Mouse (Mus musculus): ENCODE measurements around the gene Chchd6.
A peak's percentile ranks its signal among the peaks of the same experiment; 100 is the strongest.

The Chchd6 gene

DNA sequence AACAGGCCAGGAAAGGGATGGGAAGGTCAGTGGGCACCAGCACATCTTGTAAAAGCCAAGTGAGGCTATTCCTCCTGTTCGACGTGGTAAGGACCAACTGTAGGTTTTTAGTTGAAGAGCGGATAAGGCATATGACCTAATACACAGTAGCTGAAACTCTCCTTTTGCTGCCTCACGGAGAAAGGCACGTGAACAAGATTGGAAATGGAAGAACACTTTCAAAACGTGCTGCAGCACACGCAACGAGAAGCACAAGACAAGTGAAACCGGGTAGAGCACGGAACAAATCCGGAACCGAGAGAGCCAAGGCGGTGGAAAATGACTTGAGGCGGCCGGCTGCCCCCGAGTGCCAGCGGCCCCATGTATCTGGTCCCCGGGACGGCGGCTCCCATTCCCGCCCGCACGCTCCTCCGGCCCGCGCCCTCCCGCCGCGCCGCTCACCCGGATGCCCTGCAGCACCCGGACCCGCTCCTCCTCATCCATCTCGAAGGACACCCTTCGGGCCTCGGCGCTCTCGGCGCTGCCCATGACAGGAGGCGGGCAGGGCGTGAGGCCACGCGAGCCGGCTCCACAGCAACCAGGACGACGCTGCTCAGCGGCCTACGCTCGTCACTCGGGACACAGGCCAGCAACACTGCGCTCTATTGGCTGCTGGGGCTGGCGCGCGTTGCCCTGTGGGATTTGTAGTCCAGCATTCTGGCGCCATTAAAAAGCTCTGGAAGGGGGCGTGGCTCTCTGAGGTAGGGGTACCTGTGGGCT lies at the start of gene Chchd6:
Gene Chchd6 (minus strand): TSS at position 635 of the 759 bp plus-strand sequence.
- DNase-seq (ENCODE audit: low spot score), result peak; percentile 97

DNA sequence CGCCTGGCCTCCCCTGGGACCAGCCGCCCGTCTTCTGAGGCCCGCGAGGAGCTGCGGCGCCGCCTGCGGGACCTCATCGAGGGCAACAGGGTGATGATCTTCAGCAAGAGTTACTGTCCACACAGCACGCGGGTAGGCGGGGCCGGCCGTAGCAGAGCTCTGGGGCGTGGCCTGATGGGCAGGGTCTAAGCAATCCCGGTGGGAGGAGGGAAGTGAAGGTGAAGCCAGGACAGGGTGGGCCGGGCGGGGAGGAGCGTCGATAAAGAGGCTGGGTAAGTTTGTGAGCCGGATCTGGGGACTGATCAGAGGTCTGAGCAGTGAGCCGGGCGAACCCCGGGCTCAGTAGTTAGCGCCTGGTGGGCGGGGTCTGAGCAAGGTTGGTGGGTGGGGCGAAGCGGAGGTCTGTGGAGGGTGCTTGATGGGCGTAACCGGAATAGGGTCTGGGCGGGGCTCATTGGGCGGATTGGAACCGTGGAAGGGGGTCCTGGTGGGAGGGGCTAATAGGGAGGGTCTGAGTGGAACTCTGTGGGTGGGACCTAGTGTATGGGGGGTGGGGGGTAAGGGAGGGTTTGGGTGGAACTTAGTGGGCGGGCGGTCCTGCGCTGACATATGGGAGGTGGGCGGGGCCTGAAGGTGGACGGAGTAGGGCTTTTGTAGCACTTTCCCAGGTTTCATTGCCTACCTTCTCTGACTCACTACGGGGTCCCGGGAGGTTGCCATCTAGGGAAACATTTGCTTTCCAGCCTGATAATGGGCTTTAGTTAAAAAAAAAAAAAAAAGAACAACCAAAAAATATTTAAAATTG lies 49.0 kb upstream of the Chchd6 start:
- peak; percentile 96 for DNase-seq (ENCODE audit: low spot score)

GRCm38 (mm10) chr6:89643798-89644270 lies 48.4 kb upstream of the Chchd6 start, which contains the start of gene Txnrd3:
TSS of gene Txnrd3 (plus strand) at chr6:89643988.
- peak; percentile 89 for DNase-seq (ENCODE audit: low spot score)

DNA sequence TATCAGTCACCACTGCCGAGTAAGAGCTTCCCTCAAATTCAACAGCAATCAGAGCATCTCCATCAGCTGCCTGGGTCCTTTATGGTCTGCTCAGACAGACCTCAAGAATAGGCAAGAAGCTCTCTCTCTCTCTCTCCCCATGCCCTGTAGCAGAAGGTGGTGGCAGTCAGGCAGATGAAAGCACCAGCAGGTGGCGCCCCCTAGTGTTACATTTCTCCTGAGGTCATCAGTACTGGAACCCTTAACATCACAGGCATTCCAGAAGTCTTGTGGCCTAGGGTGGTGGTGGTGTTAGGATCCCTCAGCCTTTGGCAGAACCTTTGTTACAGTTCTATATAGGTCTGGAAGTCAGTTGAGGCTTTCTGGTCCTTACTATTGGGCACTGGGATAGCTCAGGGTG lies 43.6 kb upstream of the Chchd6 start:
- peak; percentile 68 for DNase-seq (ENCODE audit: low spot score)

- no peak for DNase-seq (ENCODE audit: low spot score)
Observed at GRCm38 (mm10) chr6:89637977-89638376, 42.5 kb upstream of the Chchd6 start.

DNA sequence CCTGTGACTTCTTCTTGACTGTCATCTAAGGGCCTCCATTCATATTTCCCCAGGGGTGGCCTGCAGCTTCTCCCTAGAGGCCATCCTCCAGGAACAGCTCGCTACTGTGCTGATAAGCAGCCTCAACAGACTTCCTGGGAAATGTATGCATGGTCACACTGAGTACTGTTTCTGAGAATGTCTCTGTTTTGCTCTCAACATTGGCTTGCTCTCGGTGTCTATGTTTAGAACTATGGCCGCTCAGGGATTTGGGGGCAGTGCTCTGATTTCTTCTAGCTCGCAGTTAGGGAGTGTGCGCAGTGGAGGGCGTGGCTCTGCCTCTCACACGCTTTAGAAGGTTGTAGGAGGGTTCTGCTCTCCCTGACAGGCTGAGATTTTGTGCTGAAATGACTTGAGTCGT lies 38.9 kb upstream of the Chchd6 start:
- DNase-seq (ENCODE audit: low spot score), result no peak

DNA sequence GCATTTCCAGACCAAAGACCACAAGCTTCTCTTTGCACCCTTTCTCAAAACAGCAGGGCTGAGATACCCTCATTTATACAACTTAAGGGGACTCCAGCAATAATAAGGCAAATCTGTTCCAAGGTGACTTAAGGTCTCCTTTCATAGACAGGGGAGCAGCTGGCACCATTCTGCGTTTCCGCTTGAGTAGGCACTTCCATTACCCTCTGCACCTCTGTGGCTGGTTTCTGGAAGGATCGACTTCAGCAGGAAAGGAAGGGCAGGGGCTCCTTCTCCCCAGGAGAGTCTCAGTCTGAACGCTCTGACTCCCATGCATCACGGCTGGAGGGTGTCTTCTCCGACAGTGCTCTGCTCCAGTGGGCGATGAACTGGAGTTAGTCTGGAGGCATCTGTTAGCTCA lies 37.7 kb upstream of the Chchd6 start:
- DNase-seq (ENCODE audit: low spot score), result no peak

- DNase-seq (ENCODE audit: low spot score), result peak; percentile 85
Observed at GRCm38 (mm10) chr6:89631809-89632562, 36.5 kb upstream of the Chchd6 start.

GRCm38 (mm10) chr6:89628045-89628785 lies 32.8 kb upstream of the Chchd6 start:
- no peak for DNase-seq (ENCODE audit: low spot score)

DNA sequence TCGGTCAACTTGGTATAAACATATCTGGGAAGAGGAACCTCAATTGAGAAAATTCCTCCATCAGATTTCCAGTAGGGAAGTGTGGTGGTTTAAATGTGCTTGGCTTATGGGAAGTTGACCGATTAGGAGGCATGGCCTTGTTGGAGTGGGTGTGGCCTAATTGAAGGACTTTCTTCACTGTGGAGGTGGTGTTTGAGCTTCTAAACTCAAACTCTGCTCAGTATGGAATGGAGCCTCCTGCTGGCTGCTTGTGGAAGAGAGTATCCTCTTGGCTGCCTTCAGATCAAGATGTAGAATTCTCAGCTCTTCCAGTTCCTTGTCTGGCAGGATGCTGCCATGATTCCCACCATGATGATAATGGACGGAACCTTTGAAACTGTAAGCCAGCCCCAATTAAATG lies 27.2 kb upstream of the Chchd6 start:
- no peak for DNase-seq (ENCODE audit: low spot score)

DNA sequence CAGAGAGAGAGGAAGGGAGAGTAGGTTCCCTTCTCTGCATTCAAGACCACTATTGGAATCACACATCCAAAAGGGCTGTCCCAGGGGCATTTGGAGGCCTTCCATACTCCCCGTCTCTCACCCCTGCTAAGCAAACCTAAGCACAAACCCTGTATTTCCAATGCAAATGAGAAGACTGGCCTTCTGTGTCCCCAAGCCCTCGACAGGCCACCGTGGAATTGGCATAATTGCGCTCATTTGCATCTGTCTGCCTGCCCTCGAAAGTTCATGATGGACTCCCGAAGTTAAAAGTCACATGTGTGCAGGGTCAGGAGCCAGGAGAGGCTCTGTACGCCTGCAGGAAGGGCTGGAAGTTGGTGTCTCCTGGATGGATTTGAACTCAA lies 19.9 kb upstream of the Chchd6 start:
- no peak for DNase-seq (ENCODE audit: low spot score)

DNA sequence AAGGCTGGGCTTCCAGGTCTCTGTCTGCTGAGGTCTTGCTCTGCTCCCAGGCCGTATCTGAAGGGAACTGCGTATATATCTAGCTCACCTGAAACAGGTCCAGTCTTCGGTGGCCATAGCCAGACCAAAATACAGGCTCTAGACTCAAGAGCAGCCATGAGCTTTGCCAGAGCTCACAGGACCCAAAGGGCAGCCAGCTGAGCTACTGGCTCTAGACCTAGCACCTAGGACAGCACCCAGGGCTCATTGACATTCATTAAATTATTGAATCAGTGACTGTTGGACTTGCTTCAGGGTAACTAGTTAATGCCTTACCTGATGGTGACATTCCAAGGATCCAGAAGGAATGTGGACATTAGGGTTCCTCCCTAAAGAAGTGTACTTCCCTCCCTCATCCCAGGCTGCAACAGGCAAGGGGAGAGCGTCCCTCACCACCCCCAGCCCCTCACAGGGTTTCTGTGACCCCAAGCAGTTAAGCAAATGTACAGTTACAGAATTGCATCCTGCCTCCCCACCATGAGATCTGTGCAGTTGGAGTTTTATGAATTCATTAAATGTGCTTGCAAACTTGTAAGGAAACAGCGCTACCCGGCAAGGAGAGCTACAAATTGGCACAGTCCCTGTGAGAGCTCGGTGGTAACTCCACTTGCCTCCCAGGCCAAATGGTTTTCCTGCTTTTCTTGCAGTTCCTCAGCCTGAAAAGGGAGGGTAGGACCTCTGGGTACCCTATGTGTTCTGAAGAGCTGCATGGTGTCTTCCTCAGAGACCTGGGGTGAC lies 19.3 kb upstream of the Chchd6 start:
- peak; percentile 34 for DNase-seq (ENCODE audit: low spot score)

GRCm38 (mm10) chr6:89614107-89614471 lies 18.6 kb upstream of the Chchd6 start:
- DNase-seq (ENCODE audit: low spot score), result no peak

DNA sequence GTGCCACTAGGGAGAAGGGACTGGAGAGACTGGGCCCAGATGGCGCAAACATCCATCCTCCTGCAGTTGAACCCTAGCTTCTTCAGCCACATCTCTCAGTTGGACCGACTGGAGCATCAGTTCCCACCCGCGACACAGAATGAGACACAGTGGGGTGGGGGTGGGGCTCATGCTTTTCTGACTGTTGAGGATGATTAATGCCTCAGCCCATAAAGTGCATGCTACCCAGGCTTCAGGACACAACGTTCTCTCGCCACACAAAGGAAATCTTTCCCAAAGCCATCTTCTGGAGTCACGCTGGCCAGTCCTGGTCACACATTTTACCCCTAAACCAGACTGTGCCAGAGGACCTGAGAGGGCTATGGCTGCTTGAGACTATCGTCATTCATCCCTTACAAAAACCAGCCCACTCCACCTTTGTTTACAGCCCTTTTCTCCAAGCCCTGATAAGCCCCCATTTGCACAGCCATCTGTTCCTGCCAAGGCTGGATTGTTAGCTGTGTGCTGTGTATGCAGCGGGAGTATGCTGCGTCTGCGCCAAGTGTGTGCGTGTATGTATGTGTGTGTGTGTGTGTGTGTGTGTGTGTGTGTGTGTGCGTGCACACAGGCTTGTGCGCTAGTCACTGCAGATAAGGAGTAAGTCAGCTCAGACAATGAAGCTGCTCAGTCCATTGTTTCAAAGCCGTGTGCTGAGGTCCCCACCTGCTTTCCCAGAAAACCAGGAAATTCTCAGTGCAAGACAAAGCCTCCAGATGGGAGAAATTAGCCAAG lies 18.1 kb upstream of the Chchd6 start:
- DNase-seq (ENCODE audit: low spot score), result peak; percentile 48

GRCm38 (mm10) chr6:89607999-89608398 lies 12.5 kb upstream of the Chchd6 start:
- no peak for DNase-seq (ENCODE audit: low spot score)

- no peak for DNase-seq (ENCODE audit: low spot score)
Observed at GRCm38 (mm10) chr6:89606096-89606495, 10.6 kb upstream of the Chchd6 start.

DNA sequence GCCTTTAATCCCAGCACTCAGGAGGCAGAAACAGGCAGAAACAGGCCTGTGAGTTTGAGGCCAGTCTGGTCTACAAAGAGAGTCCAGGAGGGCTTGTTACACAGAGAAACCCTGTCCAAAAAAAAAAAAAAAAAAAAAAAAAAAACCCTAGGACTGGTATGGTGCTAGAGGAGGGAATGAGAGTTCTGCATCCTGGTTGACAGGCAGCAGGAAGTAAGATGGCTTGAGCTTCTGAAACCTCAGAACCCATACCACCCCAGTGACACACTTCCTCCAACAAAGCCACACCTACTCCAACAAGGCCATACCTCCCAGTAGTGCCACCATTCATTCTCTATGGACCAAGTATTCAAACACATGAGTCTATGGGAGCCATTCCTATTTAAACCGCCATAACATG lies 1.1 kb upstream of the Chchd6 start:
- no peak for DNase-seq (ENCODE audit: low spot score)

GRCm38 (mm10) chr6:89595777-89596146 lies 310 bp upstream of the Chchd6 start:
- no peak for DNase-seq (ENCODE audit: low spot score)

- DNase-seq (ENCODE audit: low spot score), result no peak
Observed at GRCm38 (mm10) chr6:89592016-89592415, 3.4 kb downstream of the Chchd6 start.

DNA sequence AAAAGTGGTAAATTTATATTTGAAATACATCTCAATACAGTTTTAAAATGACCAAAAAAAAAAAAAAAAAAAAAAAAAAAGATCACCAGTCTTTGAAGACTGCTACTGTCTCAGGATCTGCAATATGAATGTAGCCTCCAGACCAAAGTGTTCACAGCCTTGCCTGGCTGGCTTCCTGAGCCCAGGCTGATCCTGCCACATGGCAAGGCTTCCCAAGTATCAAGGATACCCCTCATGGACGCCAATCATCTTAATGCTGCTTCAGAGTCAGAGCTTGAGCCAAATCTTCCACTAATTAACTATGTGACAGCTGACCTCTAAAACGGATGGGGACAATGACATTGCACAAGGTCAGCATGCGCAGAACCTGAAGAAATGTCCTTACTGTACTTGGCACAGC lies 3.9 kb downstream of the Chchd6 start:
- DNase-seq (ENCODE audit: low spot score), result no peak

Data from embryo, embryonic 10 days (tissue).